Mouse (Mus musculus) neural tube, embryonic 14.5 days (tissue): Measurements from ENCODE around the gene 9930021J03Rik. TPM values are rescaled to one million over a fixed set of nuclear protein-coding genes. Genes with fewer than 3 reads are reported as not detected.

ENCODE experiments used
- ATAC-seq: fragments of 200-750 bp; cut with Nextera tagmentation; 2 replicates; pipeline ENCODE4 v1.8.0; 2017; ENCODE audit warnings: low read depth, mild to moderate bottlenecking, moderate TSS enrichment, moderate library complexity
- H3K27ac ChIP-seq: fragments of 300-500 bp; sonication (generic); 2 replicates; pipeline ENCODE4 v1.5.1; 2014; ENCODE audit warnings: low read depth, mild to moderate bottlenecking, control low read depth, low read length, moderate library complexity, mixed read lengths
- H3K27me3 ChIP-seq: fragments of 300-500 bp; sonication (generic); 2 replicates; pipeline ENCODE4 v1.6.1; 2014; ENCODE audit warnings: low read length; ENCODE audit not compliant: control insufficient read depth, insufficient read depth
- H3K36me3 ChIP-seq: fragments of 300-500 bp; sonication (generic); 2 replicates; pipeline ENCODE4 v1.6.1; 2014; ENCODE audit warnings: low read length, mixed read lengths; ENCODE audit not compliant: control insufficient read depth, insufficient read depth
- H3K4me1 ChIP-seq: fragments of 300-500 bp; sonication (generic); 2 replicates; pipeline ENCODE4 v1.6.1; 2014; ENCODE audit warnings: low read length; ENCODE audit not compliant: control insufficient read depth, insufficient read depth
- H3K4me2 ChIP-seq: fragments of 300-500 bp; sonication (generic); 2 replicates; pipeline ENCODE4 v1.6.1; 2014; ENCODE audit warnings: mild to moderate bottlenecking, low read depth, low read length, control low read depth
- H3K4me3 ChIP-seq: fragments of 300-500 bp; sonication (generic); 2 replicates; pipeline ENCODE4 v1.5.1; 2014; ENCODE audit warnings: low read depth, low read length, control low read depth, mixed read lengths
- H3K9ac ChIP-seq: fragments of 300-500 bp; sonication (generic); replicated peaks from 2 replicates; pipeline ENCODE4 v1.6.1; 2014; ENCODE audit warnings: low read depth, mild to moderate bottlenecking, control low read depth, low read length, mixed read lengths
- H3K9me3 ChIP-seq: fragments of 300-500 bp; sonication (generic); 2 replicates; pipeline ENCODE4 v1.6.1; 2016; ENCODE audit warnings: low read length; ENCODE audit not compliant: control insufficient read depth
- WGBS: fragments of 180-500 bp; shearing (Covaris S2); extraction: QIAGEN DNeasy Blood & Tissue Kit; methylation state at CpG from one replicate; pipeline ENCODE4 v1.1.7; 2014; 5-methylcytosine and 5-hydroxymethylcytosine counted together
- polyA plus RNA-seq: library from polyadenylated mRNA; unstranded; fragments of >200 nt; fragmentation: Nextera tagmentation; extraction: Ambion mirVana; gene quantifications from 2 replicates; pipeline ENCODE4 v1.2.1, GENCODE M21; 2014

9930021J03Rik gene
- polyA plus RNA-seq, 1 experiment from 2014 or later: 10.9 TPM

GRCm38 (mm10) chr19:29670247-29670646, 135.5 kb downstream of the 9930021J03Rik start:
- H3K27ac ChIP-seq: no peak overlapping the region
- 78% methylated on average over 6 of the region's 6 CpGs for WGBS

DNA sequence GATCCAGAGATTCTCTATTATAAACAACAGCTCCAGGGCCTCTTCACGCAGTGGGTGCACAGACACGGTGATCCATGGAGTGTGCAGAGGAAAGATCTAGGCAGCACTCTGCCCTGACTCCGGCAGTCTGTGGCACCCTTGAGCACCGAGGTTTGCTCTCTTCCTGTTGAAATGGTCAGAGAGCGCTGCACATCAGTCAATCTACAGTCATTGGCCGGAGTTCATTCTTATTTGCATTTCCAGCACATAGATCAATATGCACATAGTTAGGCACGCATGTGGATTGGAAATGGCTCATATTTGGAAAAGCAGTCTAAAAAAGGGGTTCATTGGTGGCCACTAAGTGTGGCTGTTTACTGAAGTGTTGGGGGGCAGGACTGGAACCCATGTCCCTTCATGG, 137.7 kb downstream of the 9930021J03Rik start:
- H3K4me1 ChIP-seq: no peaks in the 10 kb centered on the region
- no peaks in the 10 kb centered on the region for H3K36me3 ChIP-seq
- no peaks in the 10 kb centered on the region for H3K9me3 ChIP-seq
- H3K27me3 ChIP-seq: no peaks in the 10 kb centered on the region
- no peak overlapping the region for H3K4me3 ChIP-seq
- H3K27ac ChIP-seq: no peak overlapping the region
- no peak overlapping the region for H3K9ac ChIP-seq
- ATAC-seq: no peak
- H3K4me2 ChIP-seq: no peak overlapping the region
- 86% methylated on average over 7 of the region's 7 CpGs for WGBS

More at GRCm38 (mm10) chr19:29670247-29670646, 135.5 kb downstream of the 9930021J03Rik start:
- H3K9ac ChIP-seq: no peak overlapping the region
- H3K4me3 ChIP-seq: no peak overlapping the region
- no peak overlapping the region for H3K4me2 ChIP-seq
- no peaks in the 10 kb centered on the region for H3K36me3 ChIP-seq
- H3K9me3 ChIP-seq: no peaks in the 10 kb centered on the region
- no peak for ATAC-seq
- H3K27me3 ChIP-seq: no peaks in the 10 kb centered on the region
- H3K4me1 ChIP-seq: no peaks in the 10 kb centered on the region

- no peaks in the 10 kb centered on the region for H3K27me3 ChIP-seq
- H3K9ac ChIP-seq: no peak overlapping the region
- no peak for ATAC-seq
- H3K27ac ChIP-seq: no peak overlapping the region
- no peak overlapping the region for H3K4me3 ChIP-seq
- H3K9me3 ChIP-seq: no peaks in the 10 kb centered on the region
- H3K4me1 ChIP-seq: no peaks in the 10 kb centered on the region
- no peak overlapping the region for H3K4me2 ChIP-seq
- WGBS: 88% methylated on average over 5 of the region's 5 CpGs
- H3K36me3 ChIP-seq: no peaks in the 10 kb centered on the region
These were observed 138.7 kb downstream of the 9930021J03Rik start for GRCm38 (mm10) chr19:29666965-29667594.

DNA sequence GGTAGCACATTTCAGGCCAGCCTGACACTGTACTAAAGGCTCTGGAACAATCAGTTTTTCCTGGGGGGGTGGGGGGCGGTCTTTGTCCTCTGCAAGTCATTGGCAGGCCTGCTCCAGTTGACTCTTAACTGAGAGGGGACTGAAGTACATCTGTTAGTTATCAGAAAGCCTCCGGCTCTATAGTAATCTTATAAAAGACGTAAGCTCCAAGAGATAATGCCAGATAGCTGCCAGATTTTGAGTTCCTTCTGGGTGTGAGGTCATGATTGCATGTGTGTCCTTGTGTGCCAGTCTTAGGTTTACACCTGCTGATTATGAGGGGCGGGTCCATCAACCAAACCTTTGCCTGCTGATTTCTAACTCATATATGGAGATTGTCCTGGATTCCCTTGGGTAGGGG, 139.6 kb downstream of the 9930021J03Rik start:
- H3K4me1 ChIP-seq: no peaks in the 10 kb centered on the region
- no peak overlapping the region for H3K4me2 ChIP-seq
- WGBS: 93% methylated on average over 4 of the region's 4 CpGs
- H3K27me3 ChIP-seq: no peaks in the 10 kb centered on the region
- H3K9ac ChIP-seq: no peak overlapping the region
- H3K9me3 ChIP-seq: no peaks in the 10 kb centered on the region
- H3K4me3 ChIP-seq: no peak overlapping the region
- no peaks in the 10 kb centered on the region for H3K36me3 ChIP-seq
- no peak overlapping the region for H3K27ac ChIP-seq
- no peak for ATAC-seq

GRCm38 (mm10) chr19:29664934-29665333, 140.9 kb downstream of the 9930021J03Rik start:
- ATAC-seq: no peak
- Histone ChIP-seq H3K4me2 (no peak overlapping the region), H3K27me3 (no peaks in the 10 kb centered on the region), H3K27ac (no peak overlapping the region), H3K9ac (no peak overlapping the region), H3K4me3 (no peak overlapping the region), H3K36me3 (no peaks in the 10 kb centered on the region), H3K9me3 (no peaks in the 10 kb centered on the region), H3K4me1 (no peaks in the 10 kb centered on the region)
- WGBS: 86% methylated on average over 5 of the region's 5 CpGs

Other genes with a start within 250 kb of the 9930021J03Rik start
- gene Ermp1, start 157.6 kb downstream of the 9930021J03Rik start, polyA plus RNA-seq: 9.9 and 12.1 TPM in 2 replicates
- not detected in 2 replicates for gene Mlana, start 108.2 kb downstream of the 9930021J03Rik start, polyA plus RNA-seq
- gene Ranbp6, start 7.0 kb upstream of the 9930021J03Rik start, polyA plus RNA-seq: 62.9 and 64.4 TPM in 2 replicates
- 0.74 and 1.8 TPM in 2 replicates for gene Il33, start 119.1 kb upstream of the 9930021J03Rik start, polyA plus RNA-seq
- gene Trpd52l3, start 197.8 kb upstream of the 9930021J03Rik start, polyA plus RNA-seq: not detected in 2 replicates
- gene Uhrf2, start 224.5 kb upstream of the 9930021J03Rik start, polyA plus RNA-seq: 53.3 and 64.4 TPM in 2 replicates